Mouse (Mus musculus): ENCODE results near the gene Aire.

The Aire gene

DNA sequence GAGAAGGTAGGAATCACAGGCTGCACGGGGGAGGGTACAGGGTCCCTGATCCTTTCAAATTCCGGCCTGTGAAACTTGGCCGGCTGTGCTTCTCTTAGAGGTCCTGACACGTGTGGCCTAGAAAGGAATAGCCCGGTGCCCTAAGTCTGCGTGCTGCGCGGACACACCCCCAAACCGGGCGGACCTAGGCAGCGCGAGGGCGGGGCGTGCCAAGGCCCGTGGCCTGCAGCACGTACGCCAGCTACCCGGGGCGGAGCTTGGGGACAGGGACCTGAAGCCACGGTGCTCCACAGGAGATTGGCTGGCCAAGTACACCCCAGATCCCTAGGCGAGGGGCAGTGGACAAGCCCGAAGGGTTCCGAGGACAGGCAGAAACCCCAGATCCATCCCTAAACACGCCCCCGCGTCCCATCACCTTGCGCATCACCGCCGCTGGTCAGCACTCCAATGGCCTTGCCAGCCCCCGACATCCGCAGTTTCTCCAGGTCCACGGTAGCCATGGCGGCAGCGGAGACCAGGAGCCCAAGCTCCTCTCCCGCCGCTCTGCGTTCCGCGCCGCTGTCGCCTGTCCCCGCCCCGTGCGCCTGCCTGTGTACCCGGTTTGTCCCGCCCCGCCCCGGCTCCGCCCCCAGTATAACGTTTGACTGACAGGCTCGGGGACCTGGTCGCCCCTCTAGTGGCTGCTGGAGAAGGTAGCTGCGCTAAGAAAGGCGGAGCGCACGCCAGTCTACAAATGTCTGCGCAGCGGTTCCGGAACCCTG lies 34.0 kb downstream of the Aire start:
- DNase-seq (ENCODE audit: low spot score in 2 of 2) = peak; percentile 99

DNA sequence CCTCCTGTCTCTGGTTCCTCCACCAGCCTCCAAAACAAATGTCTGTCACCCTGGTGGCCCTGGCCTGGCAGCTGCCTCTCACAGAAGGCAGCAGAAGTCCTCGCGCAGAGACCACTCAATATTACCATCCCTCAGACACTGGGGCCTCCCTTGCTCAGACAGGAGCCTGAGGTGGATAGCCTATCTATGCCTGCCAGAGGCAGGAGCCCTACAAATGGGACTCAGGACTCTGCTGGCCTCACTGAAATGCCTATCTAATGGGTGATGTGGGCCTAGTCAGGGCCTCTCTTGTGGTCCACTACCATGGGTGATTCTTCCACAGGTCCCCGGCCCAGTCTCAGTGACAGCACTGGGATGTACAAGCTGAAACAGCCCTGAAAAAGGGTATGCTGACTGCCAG lies 35.2 kb downstream of the Aire start:
- DNase-seq (ENCODE audit: low spot score in 2 of 2) = no peak

DNA sequence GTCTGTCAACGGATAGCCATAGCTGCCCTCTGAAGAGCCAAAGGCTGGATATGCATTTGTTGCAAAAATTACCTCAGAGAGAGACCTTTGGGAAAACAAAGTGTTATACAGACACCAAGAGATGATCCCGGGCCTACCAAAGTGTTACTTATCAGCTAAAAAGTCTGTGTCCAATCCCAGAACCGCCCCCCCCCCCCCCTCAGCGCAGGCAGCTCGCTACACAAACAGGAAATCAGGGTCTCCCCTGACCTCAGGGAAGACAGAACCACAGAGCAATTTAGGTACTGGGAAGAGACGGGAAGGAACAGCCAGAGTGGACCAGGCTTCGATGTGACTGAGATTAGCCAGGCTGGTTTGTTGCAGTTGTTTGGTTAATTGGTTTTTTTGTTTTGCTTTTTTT lies 36.2 kb downstream of the Aire start:
- DNase-seq (ENCODE audit: low spot score in 2 of 2) = no peak

DNA sequence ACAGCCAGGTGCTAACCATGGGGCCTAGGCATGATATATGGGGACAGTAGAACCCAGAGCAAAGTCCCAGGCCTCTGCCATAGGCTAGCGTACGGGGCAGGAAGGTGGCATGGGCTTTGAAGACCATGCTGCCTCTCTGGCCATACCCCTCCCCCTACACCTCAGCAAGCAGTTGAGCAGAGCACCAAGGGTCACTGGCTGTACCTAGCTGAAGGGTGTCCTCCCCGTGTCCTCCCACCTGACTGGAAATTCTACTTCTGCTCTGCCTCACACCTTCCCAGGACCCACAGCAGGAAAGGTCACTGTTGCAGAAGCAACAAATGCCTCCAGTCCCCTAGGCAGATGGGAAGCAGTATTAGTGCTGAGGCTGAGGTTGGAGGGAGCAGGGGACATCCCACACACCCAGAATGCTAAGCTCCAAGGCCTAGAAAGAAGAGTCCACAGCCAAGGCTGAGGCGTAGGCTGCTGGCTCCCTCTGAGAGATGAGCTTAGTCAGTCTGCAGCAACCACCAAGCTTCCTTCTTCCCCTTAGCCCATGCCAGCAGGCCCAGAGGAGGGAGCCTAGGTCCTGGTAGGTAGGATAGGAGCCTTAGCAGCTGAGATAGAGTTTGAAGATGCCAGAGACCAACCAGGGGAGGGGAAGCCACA lies 37.5 kb downstream of the Aire start:
- no peak for DNase-seq (ENCODE audit: low spot score in 2 of 2)

DNA sequence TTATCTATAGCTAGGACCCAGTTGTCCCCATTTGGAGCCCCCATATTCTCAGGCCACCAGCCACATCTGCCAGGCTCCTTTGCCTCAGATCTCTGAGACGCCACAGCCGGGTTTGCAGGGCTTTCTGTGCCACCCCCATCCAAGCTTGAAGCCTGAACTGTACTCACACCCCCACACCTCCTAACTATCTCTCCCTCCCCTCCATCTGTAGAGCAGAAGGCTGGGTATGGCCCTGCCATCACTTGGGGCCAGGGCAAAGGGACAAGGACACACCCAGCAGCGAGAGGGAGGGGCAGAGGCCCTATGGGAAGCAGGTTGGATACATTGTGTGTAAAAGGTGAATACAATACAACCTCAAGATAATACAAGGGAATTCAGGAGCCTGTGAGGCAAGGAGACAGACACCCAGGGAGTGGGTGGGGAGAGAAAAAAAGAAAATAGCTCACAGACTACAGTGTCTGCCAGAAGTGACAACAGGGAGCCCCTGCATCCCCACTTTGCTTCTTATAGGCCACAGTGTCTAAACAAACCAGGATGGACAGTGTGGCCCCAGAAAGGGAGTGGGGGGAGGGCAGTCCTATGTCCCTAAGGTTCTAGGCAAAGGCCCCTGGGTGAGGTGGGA lies 38.8 kb downstream of the Aire start:
- no peak for DNase-seq (ENCODE audit: low spot score in 2 of 2)

DNA sequence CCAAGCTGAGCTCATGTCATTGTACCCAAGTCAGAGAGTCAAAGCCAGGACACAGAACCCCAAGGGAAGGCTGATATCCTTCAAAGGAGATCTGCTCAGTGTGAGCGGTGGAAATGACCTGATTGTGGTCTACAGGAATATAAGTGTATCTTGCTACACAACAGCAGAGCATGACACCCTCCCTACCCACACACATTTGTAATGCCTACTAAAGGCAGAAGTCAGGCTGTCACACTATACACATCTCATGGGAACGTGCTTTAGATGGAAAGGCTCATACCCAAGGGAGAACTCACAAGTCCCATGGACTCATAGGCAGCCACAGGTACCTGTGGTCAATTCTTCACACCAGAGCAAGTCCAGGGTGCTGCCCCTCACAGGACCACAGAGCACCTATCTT lies 41.1 kb downstream of the Aire start:
- DNase-seq (ENCODE audit: low spot score in 2 of 2) = no peak

DNA sequence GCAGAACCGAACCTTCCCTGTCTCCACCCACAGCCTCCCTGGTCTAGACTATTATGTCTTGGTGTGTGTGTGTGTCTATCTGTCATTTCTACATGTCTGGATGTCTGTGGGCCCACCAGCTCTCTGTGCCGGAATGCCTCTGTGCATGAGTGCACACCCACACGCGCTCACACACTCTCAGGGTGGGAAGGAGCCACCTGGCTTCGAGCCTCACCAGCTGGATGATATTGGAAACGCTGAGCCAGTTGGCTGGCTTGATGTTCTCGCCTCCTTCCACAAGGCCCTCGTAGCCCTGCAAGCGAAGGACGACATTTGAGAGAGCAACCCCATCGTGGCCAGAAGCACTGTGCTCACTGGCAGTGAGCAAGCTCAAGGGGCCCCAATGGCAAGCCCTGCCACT lies 41.6 kb downstream of the Aire start:
- no peak for DNase-seq (ENCODE audit: low spot score in 2 of 2)

DNA sequence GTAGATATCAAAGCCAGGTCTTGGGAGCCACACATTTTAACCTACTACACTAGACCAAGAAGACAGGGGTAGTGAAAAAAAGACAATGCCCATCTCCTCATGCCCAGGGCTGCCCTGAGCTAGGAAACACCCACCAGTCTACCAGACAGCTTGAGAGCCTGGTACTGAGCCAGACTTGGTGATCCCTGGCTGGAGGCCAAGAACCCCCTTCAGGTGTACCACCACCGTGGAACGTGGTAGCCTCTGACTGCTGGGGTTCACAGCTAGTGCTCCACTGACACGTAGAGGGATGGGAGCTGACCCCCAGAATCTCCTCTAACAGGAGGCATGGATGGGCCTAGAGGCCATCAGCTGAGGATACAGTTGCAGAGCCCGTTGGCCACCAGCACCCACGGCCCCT lies 43.2 kb downstream of the Aire start:
- DNase-seq (ENCODE audit: low spot score in 2 of 2) = no peak

DNA sequence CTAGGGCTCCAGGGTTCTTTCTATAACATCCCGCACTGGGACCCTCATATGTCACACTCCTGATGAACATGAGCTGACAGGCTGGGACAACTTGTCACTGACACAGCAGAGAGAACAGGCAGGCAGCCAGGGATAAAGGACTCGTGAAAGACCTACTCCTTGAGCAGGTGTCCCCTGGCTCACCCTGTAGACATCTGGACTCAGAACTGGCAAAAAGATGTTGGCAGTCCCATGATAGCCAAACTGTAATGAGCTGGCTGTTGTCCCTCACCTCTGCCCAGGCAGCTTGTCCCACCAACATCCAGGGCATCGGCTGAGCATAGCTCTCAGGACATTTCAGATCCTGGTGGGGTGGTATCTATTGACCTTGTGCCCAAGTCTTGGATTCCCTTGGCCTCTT lies 47.8 kb downstream of the Aire start:
- DNase-seq (ENCODE audit: low spot score in 2 of 2) = no peak

DNA sequence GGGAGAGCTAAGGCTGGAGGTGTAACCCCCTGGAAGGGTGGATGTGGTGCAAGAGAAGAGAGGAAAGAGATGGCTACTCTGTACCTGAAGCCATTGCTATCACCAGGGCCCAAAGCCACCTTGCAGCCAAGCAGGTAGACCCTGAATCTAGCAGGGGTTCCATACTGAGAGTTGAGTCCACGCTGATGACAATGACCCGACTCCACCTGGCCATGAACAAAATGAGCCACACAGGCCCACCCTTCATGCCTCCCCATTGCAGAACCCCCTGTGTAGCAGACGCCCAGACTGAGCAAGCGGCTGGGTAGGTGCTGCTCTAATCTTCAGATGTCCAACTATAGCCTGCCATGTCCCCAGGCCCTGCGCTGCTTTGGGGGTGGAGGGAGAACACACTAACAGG lies 57.6 kb downstream of the Aire start:
- no peak for DNase-seq (ENCODE audit: low spot score in 2 of 2)

DNA sequence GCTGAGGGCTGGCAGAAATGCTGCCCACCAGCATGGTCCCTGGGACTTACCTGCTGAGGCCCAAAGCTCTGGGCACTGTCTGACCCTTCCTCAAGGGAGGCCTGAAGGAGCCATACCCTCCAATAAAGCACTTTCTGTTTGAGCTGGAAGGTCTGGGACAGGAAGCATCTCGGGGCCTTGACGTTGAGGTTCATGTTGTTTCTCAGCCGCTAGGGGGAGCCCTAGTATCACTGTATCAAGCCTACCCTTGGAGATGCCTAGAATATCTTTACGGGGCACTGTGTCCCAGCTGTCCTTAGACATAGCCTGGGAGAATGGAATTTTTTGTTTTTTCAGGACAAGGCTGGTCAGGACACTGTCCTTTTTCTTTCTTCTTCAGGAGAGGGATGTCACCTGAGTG lies 58.8 kb downstream of the Aire start:
- DNase-seq (ENCODE audit: low spot score in 2 of 2) = peak; percentile 70 to 90
